Comparison of ENCODE assay signal across 19 mouse cellular contexts in the genomic region with DNA sequence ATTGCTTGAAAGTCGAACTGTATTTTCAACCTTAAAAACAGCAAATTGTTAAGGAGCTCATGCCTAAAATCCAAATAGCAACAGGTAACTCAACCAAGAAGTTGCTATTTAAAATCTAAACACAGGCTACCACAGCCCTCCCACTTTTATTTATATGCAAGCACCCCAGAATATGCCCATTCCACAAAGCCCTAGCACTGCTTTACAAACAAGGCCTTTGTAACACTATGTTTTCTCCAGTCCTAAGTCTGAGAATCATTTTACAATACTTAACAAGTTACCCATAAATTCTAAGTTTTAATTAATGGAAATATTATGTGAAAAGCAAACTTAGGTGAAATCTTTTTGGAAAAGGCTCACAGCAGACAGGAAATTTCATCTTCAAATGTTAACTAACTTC.
"Had no signal": no experiment of that assay in that cellular context is flagged by ENCODE, and none has a peak within 500 bp of the region (broad histone marks: within the 10 kb centered on the region; RNA-seq: fewer than 3 reads in every experiment).

No protein-coding gene starts in this region.

- H3K9me3 ChIP-seq: midbrain, embryonic 10.5 days; midbrain, embryonic 13.5 days; midbrain, embryonic 15.5 days; neural tube, embryonic 13.5 days; neural tube, embryonic 15.5 days had no signal

- H3K27ac ChIP-seq: liver, embryonic 14.5 days; midbrain, embryonic 10.5 days; midbrain, embryonic 13.5 days; midbrain, embryonic 15.5 days; neural tube, embryonic 13.5 days; neural tube, embryonic 15.5 days had no signal

- H3K4me3 ChIP-seq: midbrain, embryonic 10.5 days; midbrain, embryonic 13.5 days; midbrain, embryonic 15.5 days; myocyte; neural tube, embryonic 13.5 days; neural tube, embryonic 15.5 days had no signal

- ATAC-seq: midbrain, embryonic 13.5 days; midbrain, embryonic 15.5 days had no signal

- H3K9ac ChIP-seq: liver, embryonic 14.5 days; lung, embryonic 14.5 days; midbrain, embryonic 13.5 days; midbrain, embryonic 15.5 days; neural tube, embryonic 13.5 days; neural tube, embryonic 15.5 days had no signal

- DNase-seq: lung, adult 18-20 months; lung, embryonic 14.5 days; lung, postnatal 10 days; lung, postnatal 4 days; retina, postnatal 1 day; right cerebral cortex, adult 18-20 months; right cerebral cortex, postnatal 25 days; right cerebral cortex, postnatal 4 days; spleen, adult 18-20 months; thymus, adult 18-20 months; thymus, postnatal 14 days; thymus, postnatal 36 days had no signal

- H3K36me3 ChIP-seq: midbrain, embryonic 10.5 days; midbrain, embryonic 13.5 days; midbrain, embryonic 15.5 days; neural tube, embryonic 13.5 days; neural tube, embryonic 15.5 days had no signal

- H3K27me3 ChIP-seq: midbrain, embryonic 13.5 days; midbrain, embryonic 15.5 days; neural tube, embryonic 13.5 days; neural tube, embryonic 15.5 days had no signal

- H3K4me1 ChIP-seq: midbrain, embryonic 15.5 days had no signal

- H3K4me2 ChIP-seq: lung, embryonic 14.5 days; midbrain, embryonic 13.5 days; midbrain, embryonic 15.5 days; neural tube, embryonic 13.5 days; neural tube, embryonic 15.5 days had no signal
